Mouse (Mus musculus) right cerebral cortex, postnatal 36 days (tissue): ENCODE results near the gene Arhgef28.

Experiments used
- DNase-seq, 2 experiments: peaks; one replicate each; pipeline ENCODE4 v3.0.0; 2022; ENCODE audit warnings: low spot score in 2 of 2, mixed read lengths in 1 of 2

Gene Arhgef28

DNA sequence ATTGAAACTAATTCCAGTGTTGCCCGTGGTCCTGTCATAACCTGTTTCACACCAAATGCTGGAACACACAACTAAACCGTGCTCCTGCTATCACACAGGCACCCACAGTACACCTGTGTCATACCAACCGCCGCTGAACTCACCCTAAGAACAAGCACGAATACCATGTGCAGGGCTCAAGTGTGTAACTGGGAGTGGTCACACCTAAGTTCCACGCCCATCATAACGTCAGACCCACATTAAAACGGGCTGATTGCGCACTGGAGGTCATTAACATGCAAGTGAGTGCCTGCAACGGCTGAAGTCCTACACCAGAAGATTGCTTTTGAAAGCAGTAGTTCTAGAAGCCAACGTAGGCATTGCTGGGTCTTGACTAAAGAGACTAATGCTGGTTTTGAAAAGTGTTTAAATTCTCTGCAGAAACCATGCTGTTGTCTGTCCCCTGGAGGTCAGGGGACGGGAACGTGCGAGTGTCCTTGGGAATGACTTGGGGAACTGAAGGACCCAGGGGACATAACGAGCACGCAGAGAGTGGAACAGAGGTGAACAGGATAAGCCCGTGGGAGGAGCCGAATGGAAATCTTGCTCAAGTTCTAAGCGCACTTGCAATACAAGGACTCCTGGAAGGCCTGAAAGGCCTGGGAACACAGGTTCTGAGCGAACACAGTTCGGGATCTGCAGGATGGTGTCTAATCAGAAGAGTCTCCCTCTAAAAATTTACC is 22.9 kb downstream of the Arhgef28 start:
- DNase-seq, result no peak

DNA sequence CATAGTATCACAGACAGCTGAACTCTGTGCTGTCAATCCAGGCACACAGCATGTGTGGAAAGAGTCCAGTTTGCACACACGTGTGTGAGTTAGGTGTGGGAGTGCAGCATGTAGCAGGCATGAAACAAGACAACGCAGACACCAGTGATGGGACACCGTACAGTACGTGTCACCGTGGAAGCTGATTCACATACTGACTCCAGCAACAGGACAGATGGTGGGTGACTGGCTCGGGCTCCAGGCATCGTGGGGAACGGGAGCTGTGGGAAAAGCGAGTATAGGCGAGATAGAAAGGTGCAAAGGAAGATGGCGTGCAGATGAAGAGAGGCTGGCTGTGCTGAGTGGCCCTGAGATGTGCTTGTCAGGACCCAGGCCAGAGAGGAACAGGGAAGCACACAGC is 23.9 kb downstream of the Arhgef28 start:
- DNase-seq, result no peak

DNA sequence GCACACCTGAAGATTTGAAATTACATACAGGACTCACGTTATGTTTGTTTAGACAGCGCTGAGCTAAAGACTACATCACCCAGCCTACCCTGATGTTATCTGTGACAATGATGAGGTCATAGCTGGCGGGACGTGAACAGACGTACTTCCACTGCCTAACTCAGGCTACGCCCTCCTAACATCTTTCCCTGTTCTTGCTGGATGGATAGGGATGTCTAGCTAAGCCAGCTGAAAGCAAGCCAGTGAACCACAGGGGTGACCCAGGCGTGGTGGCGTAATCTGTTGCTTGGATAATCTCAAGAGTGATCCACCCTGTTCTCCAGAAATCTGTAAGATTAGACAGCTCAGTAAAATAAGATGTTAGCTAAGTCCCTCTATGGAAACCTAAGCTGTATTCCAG is 25.6 kb downstream of the Arhgef28 start:
- no peak for DNase-seq

DNA sequence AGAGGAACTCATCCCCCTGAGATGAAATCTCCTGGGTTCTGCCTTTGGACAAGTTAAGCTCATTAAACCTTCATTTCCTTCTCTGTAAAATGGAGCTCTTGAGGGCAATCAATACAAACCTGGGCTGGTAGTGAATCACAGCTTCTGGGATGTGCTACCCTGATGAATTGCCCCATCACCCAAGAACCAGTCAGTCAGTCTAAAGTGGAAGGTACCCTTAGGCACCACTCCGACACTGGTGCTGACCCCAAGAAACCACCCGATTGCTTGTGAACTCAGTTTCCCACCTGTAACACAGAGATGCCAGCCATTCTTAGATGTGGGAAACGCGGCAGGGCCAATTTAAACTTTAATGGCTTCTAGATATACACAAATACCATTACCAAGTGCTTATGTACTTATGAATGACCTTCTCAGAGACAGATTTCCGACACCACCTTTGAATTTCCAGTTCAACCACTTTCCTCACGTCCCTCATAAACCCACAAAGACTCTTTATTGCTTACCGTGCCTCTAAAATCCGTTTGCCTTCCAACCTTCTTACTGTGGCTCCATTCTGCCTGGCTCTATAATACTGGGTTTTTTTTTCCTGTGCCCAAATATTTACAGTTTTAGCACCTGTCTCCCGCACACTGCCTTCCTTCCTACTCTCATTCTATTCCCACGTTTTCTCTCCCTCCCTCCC is 30.8 kb downstream of the Arhgef28 start:
- no peak for DNase-seq

DNA sequence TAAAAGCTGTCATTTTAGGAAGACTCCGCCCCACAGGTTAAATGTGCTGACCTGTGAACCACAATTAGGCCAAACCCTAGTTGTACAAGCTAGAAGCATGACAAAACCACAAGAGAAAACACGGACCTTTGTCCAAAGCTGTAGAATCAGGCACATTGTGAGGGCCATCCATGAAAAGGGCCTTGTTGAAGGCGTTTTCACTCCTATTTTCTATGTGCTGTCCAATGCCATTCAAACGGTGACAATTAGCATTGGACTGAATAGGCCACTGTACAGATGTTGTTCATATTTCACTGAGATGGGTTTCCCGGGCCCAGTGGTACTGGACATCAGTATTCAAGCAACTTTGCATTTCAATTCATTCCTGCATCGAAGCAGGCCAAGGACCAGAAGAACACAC is 33.2 kb downstream of the Arhgef28 start:
- DNase-seq, result no peak

DNA sequence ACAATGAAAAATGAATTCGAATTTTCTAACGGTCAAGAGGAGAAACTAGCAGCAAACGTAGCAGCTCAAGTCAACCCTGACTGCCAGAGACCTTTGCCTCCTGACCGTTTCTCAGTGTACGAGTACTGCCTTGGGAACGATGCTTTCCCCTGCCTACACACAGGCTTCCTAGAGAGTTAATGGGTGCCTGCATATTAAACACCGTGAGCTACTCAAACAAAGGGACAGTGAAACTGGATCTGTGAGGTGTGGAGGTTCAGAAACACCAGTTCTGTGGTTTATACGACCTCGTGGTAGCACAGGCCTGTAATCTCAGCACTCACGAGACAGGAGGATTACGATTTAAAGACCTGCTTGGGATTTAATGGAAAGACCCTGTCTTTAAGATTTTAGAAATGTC is 33.9 kb downstream of the Arhgef28 start:
- DNase-seq, result no peak

DNA sequence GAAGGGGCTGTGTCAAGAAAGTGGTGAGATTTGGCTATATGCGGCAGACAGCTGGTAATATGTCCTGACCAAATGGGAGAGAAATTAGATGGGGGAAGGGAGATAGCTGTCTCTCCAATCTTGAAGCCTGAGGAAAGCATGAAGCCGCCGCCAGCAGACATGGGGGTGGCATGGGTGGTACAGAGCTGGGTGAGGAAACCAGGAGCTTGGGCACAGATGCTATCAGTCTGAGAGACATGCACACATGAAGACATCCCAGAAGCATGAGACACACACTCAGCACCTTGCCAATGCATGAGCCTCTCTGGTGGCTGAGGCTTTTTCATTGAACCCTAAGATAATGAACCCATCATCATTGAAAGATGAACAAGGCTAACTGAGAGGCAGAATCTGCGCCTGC is 34.5 kb downstream of the Arhgef28 start:
- peak; percentile 59 to 64 for DNase-seq

DNA sequence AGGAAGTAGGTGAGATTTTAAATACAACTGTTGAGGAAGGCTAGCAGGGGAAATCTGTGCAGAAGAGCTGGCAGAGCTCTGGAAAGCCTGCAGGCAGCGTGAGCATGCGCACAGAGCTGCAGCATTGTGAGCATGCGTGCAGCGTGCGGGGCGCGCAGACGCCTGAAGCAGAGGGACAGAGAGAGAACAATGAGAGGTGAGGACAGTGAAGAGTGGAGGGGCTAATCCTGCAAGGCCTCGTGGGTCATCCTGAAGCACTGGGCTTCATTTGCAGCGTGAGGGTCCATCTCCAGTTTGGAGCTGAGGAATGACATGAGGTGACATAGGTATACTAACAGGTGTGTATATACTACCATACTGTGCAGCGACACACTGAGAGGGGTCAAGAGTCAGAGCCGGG is 35.0 kb downstream of the Arhgef28 start:
- DNase-seq, result peak; percentile 62 to 68

DNA sequence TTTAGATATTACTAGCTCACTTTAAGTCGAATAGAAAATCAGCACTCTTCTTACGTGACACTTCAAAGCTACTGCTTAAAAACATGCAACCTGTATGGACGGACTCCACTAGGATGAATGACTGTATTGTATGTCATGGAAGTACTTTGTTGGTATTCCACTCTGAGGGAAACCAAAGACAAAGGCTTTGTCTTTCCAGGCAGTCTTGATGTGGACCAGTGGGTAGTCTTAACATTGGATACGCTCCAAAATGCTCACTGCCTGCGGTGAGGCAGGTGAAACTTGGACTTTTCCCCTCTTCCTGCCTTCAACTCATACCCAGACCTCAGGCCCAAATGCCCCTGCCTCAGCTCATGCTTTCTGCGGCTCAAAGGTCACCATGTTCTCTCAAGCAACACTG is 41.4 kb downstream of the Arhgef28 start:
- no peak for DNase-seq

DNA sequence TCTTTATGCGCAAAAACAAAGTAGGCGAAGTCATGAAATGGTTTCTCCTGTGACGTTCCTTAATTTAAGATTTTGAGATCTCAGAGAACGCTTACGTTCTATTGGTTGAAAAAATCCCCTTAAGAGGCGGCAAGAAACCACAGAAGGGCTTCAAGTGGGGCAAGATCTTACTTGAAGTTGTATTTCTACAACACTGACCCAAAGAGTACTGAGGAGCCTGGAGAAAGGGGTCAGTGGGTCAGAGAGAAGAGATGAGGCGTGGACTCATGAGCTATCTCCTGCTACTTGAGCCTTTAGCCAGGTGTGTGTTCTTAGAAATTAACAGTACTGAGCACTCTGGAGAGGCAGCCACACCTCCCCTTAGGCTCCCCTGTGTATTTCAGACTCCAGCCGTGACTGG is 44.7 kb downstream of the Arhgef28 start:
- no peak for DNase-seq

DNA sequence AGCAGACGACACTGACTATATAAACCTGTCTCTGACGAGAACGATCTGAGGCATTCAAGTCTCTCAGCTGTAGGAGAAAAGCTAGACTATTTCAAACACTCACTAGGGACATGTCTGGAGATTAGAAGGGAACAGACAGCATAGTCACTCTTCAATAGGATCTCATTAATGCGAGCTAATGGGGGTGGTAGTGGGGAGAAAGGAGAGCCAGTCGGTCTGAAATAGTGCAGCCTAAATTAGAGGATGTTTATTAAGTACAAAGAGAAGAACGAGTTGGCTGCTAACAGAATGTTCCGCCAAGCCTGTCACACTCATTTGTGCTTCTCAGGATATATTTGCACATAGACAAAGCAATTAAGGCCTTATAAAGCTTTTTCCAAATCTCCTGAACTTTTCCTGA is 49.6 kb downstream of the Arhgef28 start:
- peak; percentile 22 to 55 for DNase-seq

DNA sequence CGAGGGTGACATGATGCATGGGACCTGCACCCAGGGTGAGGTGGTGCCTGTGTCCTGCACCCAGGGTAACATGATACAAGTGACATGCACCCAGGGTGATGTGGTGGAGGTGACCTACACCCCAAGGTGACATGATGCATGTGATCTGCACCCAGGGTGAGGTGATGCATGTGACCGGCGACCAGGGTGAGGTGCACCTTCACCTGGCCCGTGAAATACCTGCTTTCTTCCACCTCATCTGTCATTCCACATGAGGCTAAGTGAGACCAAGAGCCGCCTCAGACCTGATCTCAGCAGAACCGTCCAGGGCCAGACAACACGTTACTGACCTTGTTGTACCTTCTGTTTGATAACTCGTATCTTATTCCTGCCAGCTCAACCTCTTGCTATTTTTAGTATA is 53.5 kb downstream of the Arhgef28 start:
- no peak for DNase-seq

DNA sequence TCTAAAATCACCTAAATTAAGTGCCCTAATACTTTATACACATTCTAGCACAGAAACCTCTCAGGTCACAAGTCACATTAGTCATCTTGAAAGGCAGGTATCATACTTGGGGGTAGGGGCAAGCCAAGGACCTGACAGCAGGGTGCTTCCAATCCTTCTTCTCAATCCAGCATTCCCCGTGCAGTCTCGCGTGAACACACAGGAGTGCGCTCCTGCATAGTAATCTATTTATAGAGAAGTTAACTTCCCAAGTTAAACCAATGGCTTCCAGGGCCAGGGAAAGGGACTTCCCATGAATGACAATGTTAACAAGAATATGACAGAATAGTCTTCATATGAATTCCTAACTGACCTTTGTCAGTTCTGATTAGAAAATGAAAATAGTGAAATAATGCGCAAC is 58.7 kb downstream of the Arhgef28 start:
- DNase-seq, result no peak

DNA sequence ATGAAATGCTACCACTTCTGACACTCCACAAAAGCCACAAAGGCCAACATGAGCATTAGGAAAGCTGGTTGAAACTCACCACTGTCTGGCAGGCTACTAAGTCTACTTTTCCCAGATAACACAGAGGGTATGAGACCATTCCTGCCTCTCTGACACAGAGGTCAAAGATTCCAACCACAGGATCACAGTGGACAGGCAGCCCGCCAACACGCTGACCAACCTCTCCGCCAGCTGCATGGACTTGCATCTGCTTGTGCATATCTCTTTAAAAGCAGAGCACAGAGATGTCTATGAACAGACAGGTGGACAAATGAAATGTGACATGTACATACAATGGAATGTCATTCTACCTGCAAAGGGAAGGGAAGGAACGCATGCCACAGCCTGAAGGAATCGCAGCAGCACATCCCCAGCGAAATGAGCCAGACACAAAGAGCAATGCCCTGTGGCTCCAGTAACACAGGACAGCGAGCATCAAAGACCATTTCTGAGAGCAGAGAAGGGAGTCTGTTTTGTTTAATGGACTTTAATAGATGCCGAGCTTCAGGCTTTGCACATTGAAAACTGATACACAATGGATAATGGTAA is 59.6 kb downstream of the Arhgef28 start:
- no peak for DNase-seq

DNA sequence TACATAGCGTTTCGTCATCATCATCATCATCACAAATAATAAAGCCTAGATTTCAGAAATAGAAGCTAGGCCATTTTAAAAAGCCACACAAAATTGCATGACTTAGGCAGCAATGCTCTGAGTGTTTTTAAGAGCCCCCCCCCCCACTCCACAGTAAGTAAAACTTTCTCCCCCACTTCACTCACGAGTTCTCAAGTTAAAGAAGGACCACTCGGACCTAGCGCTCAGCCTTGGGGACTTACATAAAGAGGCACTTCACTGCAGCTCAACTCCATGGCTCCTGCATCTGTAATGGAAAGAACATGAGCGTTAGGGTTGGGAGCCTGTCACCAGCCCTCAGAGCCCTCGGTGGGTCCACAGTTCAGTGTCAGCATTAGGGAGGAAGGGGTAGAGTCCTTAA is 60.9 kb downstream of the Arhgef28 start:
- no peak for DNase-seq

DNA sequence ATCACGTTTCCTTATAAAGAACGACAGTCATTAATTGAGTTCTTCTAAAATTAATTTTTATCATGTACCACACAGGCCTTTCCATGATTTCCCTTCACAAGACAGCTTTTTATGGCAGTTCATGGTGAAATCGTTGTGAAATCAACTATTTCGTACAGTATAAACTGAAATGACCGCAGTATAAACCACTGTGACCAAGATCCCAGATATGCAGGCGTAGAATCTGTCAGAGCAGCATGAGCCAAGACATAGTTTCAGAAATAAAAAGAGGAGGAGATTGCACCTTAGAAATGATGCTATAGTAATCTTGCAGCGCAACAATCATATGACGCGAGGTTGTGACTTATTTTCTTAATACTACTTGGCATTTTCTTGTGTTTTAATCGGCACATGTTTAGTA is 63.2 kb downstream of the Arhgef28 start:
- DNase-seq, result no peak

DNA sequence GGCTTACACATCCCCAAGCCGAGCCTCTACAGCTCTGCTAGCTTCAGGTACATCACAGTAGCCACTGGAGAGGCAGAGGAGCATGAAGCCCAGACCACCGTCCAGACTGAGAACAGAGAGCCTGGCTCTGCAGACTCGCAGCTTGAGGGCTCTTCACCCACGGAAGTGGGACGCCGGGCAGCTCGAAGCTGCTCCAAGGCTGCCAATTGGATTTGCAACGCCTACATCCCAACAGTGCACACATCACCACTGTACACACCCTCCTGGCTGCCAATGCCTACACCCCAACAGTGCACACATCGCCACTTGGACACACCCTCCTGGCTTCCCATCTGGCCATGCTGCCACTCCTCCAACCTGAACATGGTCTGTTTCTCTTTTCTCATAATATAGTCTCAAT is 65.6 kb downstream of the Arhgef28 start:
- peak in 1 of 2 experiments; percentile 30 for DNase-seq

DNA sequence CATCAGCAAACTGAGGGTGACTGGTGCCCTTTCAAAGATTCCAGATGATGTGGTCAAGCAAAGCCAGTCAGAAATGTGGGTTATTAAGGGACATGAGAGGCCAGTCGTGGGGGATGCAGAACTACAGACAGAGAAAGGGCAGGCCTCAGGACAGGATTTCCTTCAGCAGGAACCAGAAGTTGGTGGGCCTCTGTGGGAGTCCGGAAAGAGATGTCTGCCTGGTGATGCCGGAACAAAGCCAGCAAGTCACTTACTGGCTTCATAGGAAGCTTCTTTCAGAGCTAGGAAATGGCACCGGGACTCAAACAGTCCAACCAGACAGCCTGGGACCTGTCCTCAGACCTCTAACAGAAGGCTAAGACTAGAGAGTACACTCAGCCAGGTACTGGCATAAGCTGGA is 67.5 kb downstream of the Arhgef28 start:
- no peak for DNase-seq

DNA sequence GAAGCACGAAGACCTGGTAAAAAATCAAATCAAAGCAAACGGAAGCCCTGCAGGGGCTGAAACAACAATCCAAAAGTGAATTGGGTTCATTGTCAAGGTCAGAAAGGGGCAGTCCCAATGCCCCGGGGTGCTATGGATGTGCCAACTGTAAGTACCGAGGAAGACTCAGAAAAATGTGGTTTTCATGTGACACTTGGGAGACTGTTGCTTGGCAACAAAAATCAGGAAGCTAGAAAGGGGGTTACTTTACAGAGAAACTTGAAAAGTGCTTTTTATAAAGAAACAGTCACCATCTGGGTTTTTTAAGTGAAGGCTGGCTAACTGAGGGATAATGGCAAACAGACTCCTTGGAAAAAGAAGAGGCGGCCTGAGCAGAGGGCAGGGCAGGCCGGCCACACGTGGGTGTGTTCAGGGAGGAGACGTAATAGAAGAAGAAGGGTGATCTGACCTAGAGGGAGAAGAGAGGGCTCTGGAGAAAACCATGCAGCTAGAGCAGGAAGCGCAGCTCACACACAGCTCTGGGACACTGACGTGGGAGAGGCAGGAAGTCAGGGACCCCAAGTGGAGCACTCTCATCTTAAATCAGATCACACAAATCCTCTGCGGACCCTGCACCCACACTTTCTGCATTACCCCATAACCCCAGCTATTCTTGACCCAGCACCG is 70.2 kb downstream of the Arhgef28 start:
- DNase-seq, result no peak

DNA sequence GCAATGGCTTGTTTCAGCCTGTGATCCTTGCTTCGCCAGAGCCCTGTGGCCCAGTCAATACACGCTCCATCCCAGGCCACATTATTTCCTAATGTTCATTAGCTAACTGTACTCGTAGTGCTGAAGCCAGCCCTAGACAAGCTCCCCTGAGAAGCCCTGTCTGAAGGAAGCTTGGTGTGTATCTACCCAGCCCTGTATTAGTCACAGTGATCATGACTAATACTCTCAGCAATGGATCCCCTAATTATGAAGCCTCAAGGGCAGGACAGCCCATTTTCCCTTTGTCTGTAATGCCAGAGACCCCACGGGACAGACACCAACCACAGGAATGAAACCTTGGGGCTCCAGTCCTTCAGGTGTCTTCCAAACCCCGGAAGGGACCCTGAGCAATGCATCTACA is 73.3 kb downstream of the Arhgef28 start:
- DNase-seq, result no peak

DNA sequence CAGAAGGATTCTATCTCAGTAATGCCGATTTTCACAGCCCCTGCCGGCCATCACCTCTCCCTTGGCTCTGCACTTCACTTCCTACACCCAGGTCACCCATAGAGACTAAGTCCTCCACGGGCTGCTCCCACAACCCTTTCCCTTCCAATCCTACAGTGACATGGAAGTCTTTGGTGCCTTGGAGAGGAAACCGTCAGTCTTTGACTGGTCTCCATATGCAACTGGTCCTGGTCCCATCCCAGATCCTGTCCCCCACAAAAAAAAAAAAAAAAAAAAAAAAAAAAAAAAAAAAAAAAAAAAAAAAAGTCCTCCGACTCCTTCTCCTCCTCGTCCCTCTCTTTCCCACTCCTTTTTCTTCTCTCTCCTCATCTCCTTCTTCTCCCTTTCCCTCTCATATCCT is 74.0 kb downstream of the Arhgef28 start:
- DNase-seq, result no peak

DNA sequence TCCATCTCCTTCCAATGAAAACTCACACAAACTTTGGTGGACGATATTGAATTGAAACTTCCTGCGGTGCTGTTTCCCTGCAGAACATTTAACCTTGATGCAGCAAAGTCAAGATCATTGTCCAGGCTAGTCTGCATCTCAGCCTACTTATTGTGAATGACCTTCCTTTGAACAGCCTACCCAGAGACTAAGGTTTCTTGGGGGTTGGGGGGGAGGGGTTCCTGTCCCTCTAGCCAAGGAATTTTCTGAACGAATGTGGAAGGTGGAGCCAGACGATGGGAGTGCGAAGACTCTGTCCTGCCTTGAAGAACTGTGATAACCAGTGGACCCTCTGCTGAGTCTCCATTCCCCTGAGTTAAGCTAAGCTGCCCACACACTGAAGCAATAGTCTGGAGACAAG is 80.6 kb downstream of the Arhgef28 start:
- DNase-seq, result no peak
